Mouse (Mus musculus): ENCODE measurements at regions not wholly inside any gene's neighbourhood (a gene's known extent, or its start where the extent isn't known, plus 50 kb on each side); places are given as distances from the start of the nearest gene placed in this dataset.

DNA sequence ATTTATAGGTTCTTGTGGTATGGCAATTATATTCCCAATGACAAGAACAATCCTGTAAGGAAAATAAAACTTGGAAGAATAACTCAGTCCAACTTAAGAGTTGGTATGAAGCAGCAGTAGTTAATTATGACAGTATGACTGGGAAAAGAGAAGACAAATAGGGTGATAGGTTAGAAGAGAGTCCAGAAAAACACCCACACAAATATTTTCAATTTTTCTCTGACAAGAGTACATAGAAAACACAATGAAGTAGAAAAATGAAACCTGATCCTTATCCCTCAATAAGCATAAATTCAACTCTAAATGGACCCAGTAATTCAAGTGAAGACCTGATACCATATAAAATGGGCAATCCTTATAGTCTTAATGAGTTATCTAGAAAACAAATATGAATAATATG is 369.0 kb upstream of the 2610001J05Rik start:
- TF ChIP-seq E2F4 (IDR thresholded peaks at IDR 0.05; ENCODE audit: insufficient read depth) = no peak
- no peak for TF ChIP-seq MYOD1 (IDR thresholded peaks at IDR 0.05; ENCODE audit: control insufficient read depth in 1 of 3, insufficient read length in 2 of 3, low read depth in 2 of 3)
- TF ChIP-seq POLR2A (IDR thresholded peaks at IDR 0.05; ENCODE audit: insufficient read length, low read depth) = no peak
- no peak for TF ChIP-seq CEBPB (IDR thresholded peaks at IDR 0.05; ENCODE audit: insufficient read depth, poor library complexity, severe bottlenecking)
- TF ChIP-seq USF1 (IDR thresholded peaks at IDR 0.05; ENCODE audit: low read depth) = no peak
- TF ChIP-seq REST (IDR thresholded peaks at IDR 0.05; ENCODE audit: insufficient read depth, insufficient read length) = no peak
- no peak for TF ChIP-seq MYOG (IDR thresholded peaks at IDR 0.05; ENCODE audit: control insufficient read depth in 1 of 3, insufficient read depth in 1 of 3, insufficient read length in 2 of 3, low read depth in 2 of 3)
- no peak for TF ChIP-seq TCF12 (IDR thresholded peaks at IDR 0.05; ENCODE audit: insufficient read depth, poor library complexity, severe bottlenecking)
- no peak for TF ChIP-seq POLR2AphosphoS2 (IDR thresholded peaks at IDR 0.05; ENCODE audit: insufficient read length, low read depth)
- no peak for TF ChIP-seq SRF (IDR thresholded peaks at IDR 0.05; ENCODE audit: control insufficient read depth, insufficient read length, low read depth)
- TF ChIP-seq TCF3 (IDR thresholded peaks at IDR 0.05; ENCODE audit: insufficient read length, low read depth) = no peak
- TF ChIP-seq MAX (IDR thresholded peaks at IDR 0.05; ENCODE audit: low read depth) = no peak
- no peak overlapping the region for H3K4me3 ChIP-seq
- H3K27me3 ChIP-seq (ENCODE audit: control insufficient read depth, insufficient read depth, insufficient read length) = no peaks in the 10 kb centered on the region
- no peaks in the 10 kb centered on the region for H3K36me3 ChIP-seq (ENCODE audit: control insufficient read depth, insufficient read depth)
- no peaks in the 10 kb centered on the region for H3K79me2 ChIP-seq (ENCODE audit: control insufficient read depth, insufficient read depth)
- no peak overlapping the region for H3K4me2 ChIP-seq (ENCODE audit: low read depth)
- no peak overlapping the region for H3ac ChIP-seq (ENCODE audit: control insufficient read depth, insufficient read length)

GRCm38 (mm10) chr6:14239151-14239550 is 367.8 kb upstream of the 2610001J05Rik start:
- no peaks in the 10 kb centered on the region for H3K36me3 ChIP-seq (ENCODE audit: control insufficient read depth, insufficient read depth)
- H3K79me2 ChIP-seq (ENCODE audit: control insufficient read depth, insufficient read depth) = no peaks in the 10 kb centered on the region
- TF ChIP-seq E2F4 (IDR thresholded peaks at IDR 0.05; ENCODE audit: insufficient read depth) (no peak), POLR2AphosphoS2 (IDR thresholded peaks at IDR 0.05; ENCODE audit: insufficient read length, low read depth) (no peak), CEBPB (IDR thresholded peaks at IDR 0.05; ENCODE audit: insufficient read depth, poor library complexity, severe bottlenecking) (no peak), MYOG (IDR thresholded peaks at IDR 0.05; ENCODE audit: control insufficient read depth in 1 of 3, insufficient read depth in 1 of 3, insufficient read length in 2 of 3, low read depth in 2 of 3) (no peak), MAX (IDR thresholded peaks at IDR 0.05; ENCODE audit: low read depth) (no peak), USF1 (IDR thresholded peaks at IDR 0.05; ENCODE audit: low read depth) (no peak), SRF (IDR thresholded peaks at IDR 0.05; ENCODE audit: control insufficient read depth, insufficient read length, low read depth) (no peak), POLR2A (IDR thresholded peaks at IDR 0.05; ENCODE audit: insufficient read length, low read depth) (no peak), MYOD1 (IDR thresholded peaks at IDR 0.05; ENCODE audit: control insufficient read depth in 1 of 3, insufficient read length in 2 of 3, low read depth in 2 of 3) (no peak), TCF3 (IDR thresholded peaks at IDR 0.05; ENCODE audit: insufficient read length, low read depth) (no peak), TCF12 (IDR thresholded peaks at IDR 0.05; ENCODE audit: insufficient read depth, poor library complexity, severe bottlenecking) (no peak), REST (IDR thresholded peaks at IDR 0.05; ENCODE audit: insufficient read depth, insufficient read length) (no peak)

GRCm38 (mm10) chr6:14230823-14231222 is 359.5 kb upstream of the 2610001J05Rik start:
- Histone ChIP-seq H3K4me2 (ENCODE audit: low read depth) (no peak overlapping the region), H3K27me3 (ENCODE audit: control insufficient read depth, insufficient read depth, insufficient read length) (no peaks in the 10 kb centered on the region), H3K79me2 (ENCODE audit: control insufficient read depth, insufficient read depth) (no peaks in the 10 kb centered on the region), H3ac (ENCODE audit: control insufficient read depth, insufficient read length) (no peak overlapping the region), H3K4me3 (no peak overlapping the region), H3K36me3 (ENCODE audit: control insufficient read depth, insufficient read depth) (no peaks in the 10 kb centered on the region)
- TF ChIP-seq MYOG (IDR thresholded peaks at IDR 0.05; ENCODE audit: control insufficient read depth in 1 of 3, insufficient read depth in 1 of 3, insufficient read length in 2 of 3, low read depth in 2 of 3) (no peak), E2F4 (IDR thresholded peaks at IDR 0.05; ENCODE audit: insufficient read depth) (no peak), POLR2A (IDR thresholded peaks at IDR 0.05; ENCODE audit: insufficient read length, low read depth) (no peak)

More at GRCm38 (mm10) chr6:14239151-14239550, 367.8 kb upstream of the 2610001J05Rik start:
- Histone ChIP-seq H3K4me2 (ENCODE audit: low read depth) (no peak overlapping the region), H3K4me3 (no peak overlapping the region), H3ac (ENCODE audit: control insufficient read depth, insufficient read length) (no peak overlapping the region), H3K27me3 (ENCODE audit: control insufficient read depth, insufficient read depth, insufficient read length) (no peaks in the 10 kb centered on the region)

DNA sequence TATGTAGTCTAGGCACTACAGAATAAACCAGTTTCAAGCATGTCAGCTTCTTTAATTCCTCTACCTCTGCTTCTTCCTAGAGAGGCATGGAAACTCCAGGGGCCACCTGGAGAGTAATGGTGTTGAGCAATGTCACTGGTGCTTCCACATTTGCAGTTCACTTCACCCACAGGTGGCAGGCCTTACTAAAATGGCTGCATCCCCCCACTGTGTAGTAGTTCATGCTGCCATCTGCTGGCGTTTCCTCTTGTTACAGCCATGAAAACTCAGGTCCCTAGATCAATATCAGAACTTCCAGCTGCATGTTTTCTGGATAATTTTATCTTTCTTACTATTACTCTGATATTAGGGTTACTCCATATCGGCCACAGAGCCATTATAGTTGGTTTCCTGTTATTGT is 336.2 kb upstream of the 2610001J05Rik start:
- no peak overlapping the region for H3ac ChIP-seq (ENCODE audit: control insufficient read depth, insufficient read length)
- TF ChIP-seq CEBPB (IDR thresholded peaks at IDR 0.05; ENCODE audit: insufficient read depth, poor library complexity, severe bottlenecking) (0 out of 2 replicates have a peak, but pooled peaks have one; percentile 24), TCF12 (IDR thresholded peaks at IDR 0.05; ENCODE audit: insufficient read depth, poor library complexity, severe bottlenecking) (no peak)
- H3K27me3 ChIP-seq (ENCODE audit: control insufficient read depth, insufficient read depth, insufficient read length) = no peaks in the 10 kb centered on the region
- H3K79me2 ChIP-seq (ENCODE audit: control insufficient read depth, insufficient read depth) = no peaks in the 10 kb centered on the region
- no peak overlapping the region for H3K4me2 ChIP-seq (ENCODE audit: low read depth)
- no peak overlapping the region for H3K4me3 ChIP-seq
- no peaks in the 10 kb centered on the region for H3K36me3 ChIP-seq (ENCODE audit: control insufficient read depth, insufficient read depth)

GRCm38 (mm10) chr6:14197107-14197506 is 325.8 kb upstream of the 2610001J05Rik start:
- TF ChIP-seq REST (IDR thresholded peaks at IDR 0.05; ENCODE audit: insufficient read depth, insufficient read length) (no peak), E2F4 (IDR thresholded peaks at IDR 0.05; ENCODE audit: insufficient read depth) (no peak), TCF3 (IDR thresholded peaks at IDR 0.05; ENCODE audit: insufficient read length, low read depth) (no peak), CEBPB (IDR thresholded peaks at IDR 0.05; ENCODE audit: insufficient read depth, poor library complexity, severe bottlenecking) (no peak), TCF12 (IDR thresholded peaks at IDR 0.05; ENCODE audit: insufficient read depth, poor library complexity, severe bottlenecking) (no peak), MYOD1 (IDR thresholded peaks at IDR 0.05; ENCODE audit: control insufficient read depth in 1 of 3, insufficient read length in 2 of 3, low read depth in 2 of 3) (no peak), SRF (IDR thresholded peaks at IDR 0.05; ENCODE audit: control insufficient read depth, insufficient read length, low read depth) (no peak), MAX (IDR thresholded peaks at IDR 0.05; ENCODE audit: low read depth) (no peak), MYOG (IDR thresholded peaks at IDR 0.05; ENCODE audit: control insufficient read depth in 1 of 3, insufficient read depth in 1 of 3, insufficient read length in 2 of 3, low read depth in 2 of 3) (no peak), POLR2A (IDR thresholded peaks at IDR 0.05; ENCODE audit: insufficient read length, low read depth) (no peak), USF1 (IDR thresholded peaks at IDR 0.05; ENCODE audit: low read depth) (no peak), POLR2AphosphoS2 (IDR thresholded peaks at IDR 0.05; ENCODE audit: insufficient read length, low read depth) (no peak)
- Histone ChIP-seq H3K36me3 (ENCODE audit: control insufficient read depth, insufficient read depth) (no peaks in the 10 kb centered on the region), H3K79me2 (ENCODE audit: control insufficient read depth, insufficient read depth) (no peaks in the 10 kb centered on the region), H3K4me2 (ENCODE audit: low read depth) (no peak overlapping the region), H3K27me3 (ENCODE audit: control insufficient read depth, insufficient read depth, insufficient read length) (no peaks in the 10 kb centered on the region), H3ac (ENCODE audit: control insufficient read depth, insufficient read length) (no peak overlapping the region), H3K4me3 (no peak overlapping the region)
